ENCODE assay signal across 8 mouse cellular contexts in genomic region chr14:50945081-50945480, GRCm38 (mm10). TPM values are rescaled to one million over a fixed set of nuclear protein-coding genes. Genes with fewer than 3 reads are reported as not detected.
DNase-seq lines count a peak whose midpoint lies in the region; ATAC-seq and TF ChIP-seq lines count a peak whose summit lies in the region.
"Not testable (repeated sequence)": the region's sequence is repeated elsewhere in the genome, so short reads cannot be mapped to it uniquely, and the experiment has no call there.
"Had no signal": no experiment of that assay in that cellular context is flagged by ENCODE, and none has a peak within 500 bp of the region (broad histone marks: within the 10 kb centered on the region; RNA-seq: fewer than 3 reads in every experiment).

No protein-coding gene starts in this region.

- H3K4me1 ChIP-seq in heart, embryonic 11.5 days (ENCODE audit: control insufficient read depth, insufficient read depth, low read length); hindbrain, postnatal 0 days (ENCODE audit: insufficient read depth, low read length); limb, embryonic 12.5 days (replicated peaks); lung, embryonic 15.5 days; neural tube, embryonic 11.5 days (ENCODE audit: control insufficient read depth, insufficient read depth, low read length): not testable (repeated sequence)

- H3K9ac ChIP-seq in heart, embryonic 11.5 days (ENCODE audit: low read depth, low read length), result peak overlapping the region; percentile 71
- H3K9ac ChIP-seq in hindbrain, postnatal 0 days (replicated peaks; ENCODE audit: low read length), result peak overlapping the region; percentile 47; the same call in 1 of the 2 replicates
- peak overlapping the region; percentile 56 for H3K9ac ChIP-seq in limb, embryonic 12.5 days (replicated peaks)
- H3K9ac ChIP-seq in lung, embryonic 15.5 days, result peak overlapping the region; percentile 48
- H3K9ac ChIP-seq in neural tube, embryonic 11.5 days (ENCODE audit: low read length), result peak overlapping the region; percentile 57

- TF ChIP-seq CTCF in hindbrain, postnatal 0 days (IDR thresholded peaks at IDR 0.05; ENCODE audit: low read depth), result not testable (repeated sequence)

- H3K36me3 ChIP-seq in heart, embryonic 11.5 days (ENCODE audit: control insufficient read depth, insufficient read depth, low read length); hindbrain, postnatal 0 days (ENCODE audit: insufficient read depth, low read length); limb, embryonic 12.5 days; lung, embryonic 15.5 days; neural tube, embryonic 11.5 days (ENCODE audit: control insufficient read depth, insufficient read depth, low read length): not testable (repeated sequence)

- DNase-seq in adrenal gland, postnatal 10 days, result peak; percentile 4
- not testable (repeated sequence) for DNase-seq in hindbrain, postnatal 0 days (ENCODE audit: low spot score); neural tube, embryonic 11.5 days (ENCODE audit: low spot score)

- 9% methylated on average over 6 of the region's 6 CpGs for WGBS in heart, embryonic 11.5 days (ENCODE audit: insufficient replicate concordance)
- 5% methylated on average over 6 of the region's 6 CpGs for WGBS in hindbrain, postnatal 0 days
- WGBS in limb, embryonic 12.5 days, result 12% methylated on average over 6 of the region's 6 CpGs
- WGBS in lung, embryonic 15.5 days, result 14% methylated on average over 6 of the region's 6 CpGs
- 8% methylated on average over 6 of the region's 6 CpGs for WGBS in neural tube, embryonic 11.5 days

- H3K4me3 ChIP-seq in heart, embryonic 11.5 days (ENCODE audit: low read depth, low read length), result peak overlapping the region; percentile 52
- H3K4me3 ChIP-seq in hindbrain, postnatal 0 days (ENCODE audit: low read length), result peak overlapping the region; percentile 48
- peak overlapping the region; percentile 49 for H3K4me3 ChIP-seq in limb, embryonic 12.5 days (replicated peaks)
- H3K4me3 ChIP-seq in lung, embryonic 15.5 days, result peak overlapping the region; percentile 57
- H3K4me3 ChIP-seq in neural tube, embryonic 11.5 days (ENCODE audit: low read depth, low read length), result peak overlapping the region; percentile 38

- not testable (repeated sequence) for H3K27me3 ChIP-seq in heart, embryonic 11.5 days (ENCODE audit: control insufficient read depth, insufficient read depth, low read length); hindbrain, postnatal 0 days (ENCODE audit: insufficient read depth, low read length); limb, embryonic 12.5 days; lung, embryonic 15.5 days; neural tube, embryonic 11.5 days (ENCODE audit: control insufficient read depth, insufficient read depth, low read length)

- H3K4me2 ChIP-seq in heart, embryonic 11.5 days, result peak overlapping the region; percentile 66
- H3K4me2 ChIP-seq in hindbrain, postnatal 0 days (ENCODE audit: low read depth, low read length), result peak overlapping the region; percentile 64
- peak overlapping the region; percentile 69 for H3K4me2 ChIP-seq in limb, embryonic 12.5 days
- peak overlapping the region; percentile 63 for H3K4me2 ChIP-seq in lung, embryonic 15.5 days
- H3K4me2 ChIP-seq in neural tube, embryonic 11.5 days (ENCODE audit: low read depth), result peak overlapping the region; percentile 52

- not testable (repeated sequence) for H3K9me3 ChIP-seq in heart, embryonic 11.5 days (replicated peaks; ENCODE audit: control insufficient read depth, low read length); hindbrain, postnatal 0 days (ENCODE audit: low read length); limb, embryonic 12.5 days; lung, embryonic 15.5 days; neural tube, embryonic 11.5 days (ENCODE audit: control insufficient read depth, low read length)

- peak overlapping the region; percentile 85 for H3K27ac ChIP-seq in heart, embryonic 11.5 days (ENCODE audit: low read depth, low read length)
- peak overlapping the region; percentile 86 for H3K27ac ChIP-seq in hindbrain, postnatal 0 days
- peak overlapping the region; percentile 93 for H3K27ac ChIP-seq in limb, embryonic 12.5 days
- H3K27ac ChIP-seq in lung, embryonic 15.5 days, result peak overlapping the region; percentile 97
- peak overlapping the region; percentile 53; the same call in 1 of the 2 replicates for H3K27ac ChIP-seq in neural tube, embryonic 11.5 days (ENCODE audit: low read depth, low read length)

- ATAC-seq in erythroblast, adult 5-6 weeks (replicated peaks; ENCODE audit: low FRiP score, poor library complexity, severe bottlenecking), result 0 out of 2 replicates have a peak, but pooled peaks have one; percentile 11
- not testable (repeated sequence) for ATAC-seq in heart, embryonic 11.5 days (replicated peaks; ENCODE audit: insufficient number of reproducible peaks, low FRiP score, low TSS enrichment); hindbrain, postnatal 0 days; limb, embryonic 12.5 days (ENCODE audit: insufficient number of reproducible peaks, insufficient read depth, low FRiP score, low TSS enrichment, low read depth); lung, embryonic 15.5 days (ENCODE audit: borderline replicate concordance, extremely low read depth, low FRiP score, low TSS enrichment)
- ATAC-seq in neural tube, embryonic 11.5 days (ENCODE audit: insufficient read depth, low FRiP score, low TSS enrichment), result 0 out of 2 replicates have a peak, but pooled peaks have one; percentile 25

RNA-seq across cellular contexts. Expression of gene Gm49342, which starts 0.8 kb away (rescaled TPM):
- 10 to 100 TPM; 37.1 to 48.5 TPM for total RNA-seq in adrenal gland, postnatal 10 days (2021)
- not detected in 2 replicates for total RNA-seq in erythroblast, adult 5-6 weeks (2015; ENCODE audit: low replicate concordance)
- not detected in 2 replicates for total RNA-seq in erythroblast, adult 5-6 weeks (2017; ENCODE audit: low replicate concordance)
- not detected in 2 replicates for polyA plus RNA-seq in heart, embryonic 11.5 days (2014; fragmentation: Nextera tagmentation; extraction: Ambion mirVana)
- total RNA-seq in hindbrain, postnatal 0 days (2014; rRNA removed), result 0.47 and 16.3 TPM in 2 replicates
- polyA plus RNA-seq in hindbrain, postnatal 0 days (2015; fragmentation: Nextera tagmentation; extraction: Ambion mirVana), result not detected in 2 replicates
- polyA plus RNA-seq in limb, embryonic 12.5 days (2016; fragmentation: Nextera tagmentation; extraction: Ambion mirVana), result not detected in 2 replicates
- not detected in 2 replicates for polyA plus RNA-seq in lung, embryonic 15.5 days (2015; fragmentation: Nextera tagmentation; extraction: Ambion mirVana)
- polyA plus RNA-seq in neural tube, embryonic 11.5 days (2014; fragmentation: Nextera tagmentation; extraction: Ambion mirVana), result not detected in 2 replicates
- polyA plus RNA-seq: thymus, postnatal 0 days had no signal

RNA-seq across cellular contexts. Expression of gene Pnp2, which starts 10.7 kb away (rescaled TPM):
- 1 to 10 TPM; 2.1 to 2.7 TPM for total RNA-seq in adrenal gland, postnatal 10 days (2021)
- 161 and 174 TPM in 2 replicates for total RNA-seq in erythroblast, adult 5-6 weeks (2015; ENCODE audit: low replicate concordance)
- 56.1 and 122 TPM in 2 replicates for total RNA-seq in erythroblast, adult 5-6 weeks (2017; ENCODE audit: low replicate concordance)
- polyA plus RNA-seq in heart, embryonic 11.5 days (2014; fragmentation: Nextera tagmentation; extraction: Ambion mirVana), result 0.47 and 0.61 TPM in 2 replicates
- 1.2 TPM in 1 of 2 replicates, not detected in the other for total RNA-seq in hindbrain, postnatal 0 days (2014; rRNA removed)
- 1.2 and 1.3 TPM in 2 replicates for polyA plus RNA-seq in hindbrain, postnatal 0 days (2015; fragmentation: Nextera tagmentation; extraction: Ambion mirVana)
- 0.74 and 0.78 TPM in 2 replicates for polyA plus RNA-seq in limb, embryonic 12.5 days (2016; fragmentation: Nextera tagmentation; extraction: Ambion mirVana)
- polyA plus RNA-seq in lung, embryonic 15.5 days (2015; fragmentation: Nextera tagmentation; extraction: Ambion mirVana), result 0.38 and 0.76 TPM in 2 replicates
- 0.30 and 0.68 TPM in 2 replicates for polyA plus RNA-seq in neural tube, embryonic 11.5 days (2014; fragmentation: Nextera tagmentation; extraction: Ambion mirVana)

RNA-seq across cellular contexts. Expression of gene Pnp, which starts 14.2 kb away (rescaled TPM):
- total RNA-seq in adrenal gland, postnatal 10 days (2021), result 10 to 100 TPM; 36.8 to 53.0 TPM
- 357 and 415 TPM in 2 replicates for total RNA-seq in erythroblast, adult 5-6 weeks (2015; ENCODE audit: low replicate concordance)
- total RNA-seq in erythroblast, adult 5-6 weeks (2017; ENCODE audit: low replicate concordance), result 529 and 542 TPM in 2 replicates
- polyA plus RNA-seq in heart, embryonic 11.5 days (2014; fragmentation: Nextera tagmentation; extraction: Ambion mirVana), result 46.6 and 49.6 TPM in 2 replicates
- total RNA-seq in hindbrain, postnatal 0 days (2014; rRNA removed), result 16.7 and 19.1 TPM in 2 replicates
- 17.5 and 18.2 TPM in 2 replicates for polyA plus RNA-seq in hindbrain, postnatal 0 days (2015; fragmentation: Nextera tagmentation; extraction: Ambion mirVana)
- 61.5 and 67.2 TPM in 2 replicates for polyA plus RNA-seq in limb, embryonic 12.5 days (2016; fragmentation: Nextera tagmentation; extraction: Ambion mirVana)
- 68.1 and 69.5 TPM in 2 replicates for polyA plus RNA-seq in lung, embryonic 15.5 days (2015; fragmentation: Nextera tagmentation; extraction: Ambion mirVana)
- 55.9 and 56.5 TPM in 2 replicates for polyA plus RNA-seq in neural tube, embryonic 11.5 days (2014; fragmentation: Nextera tagmentation; extraction: Ambion mirVana)

RNA-seq across cellular contexts. Expression of gene Pip4p1, which starts 14.4 kb away (rescaled TPM):
- 10 to 100 TPM; 41.0 to 46.3 TPM for total RNA-seq in adrenal gland, postnatal 10 days (2021)
- total RNA-seq in erythroblast, adult 5-6 weeks (2015; ENCODE audit: low replicate concordance), result 19.6 and 22.3 TPM in 2 replicates
- 18.0 and 21.5 TPM in 2 replicates for total RNA-seq in erythroblast, adult 5-6 weeks (2017; ENCODE audit: low replicate concordance)
- polyA plus RNA-seq in heart, embryonic 11.5 days (2014; fragmentation: Nextera tagmentation; extraction: Ambion mirVana), result 30.3 and 33.6 TPM in 2 replicates
- total RNA-seq in hindbrain, postnatal 0 days (2014; rRNA removed), result 53.3 and 69.1 TPM in 2 replicates
- 102 and 103 TPM in 2 replicates for polyA plus RNA-seq in hindbrain, postnatal 0 days (2015; fragmentation: Nextera tagmentation; extraction: Ambion mirVana)
- 58.7 and 59.1 TPM in 2 replicates for polyA plus RNA-seq in limb, embryonic 12.5 days (2016; fragmentation: Nextera tagmentation; extraction: Ambion mirVana)
- polyA plus RNA-seq in lung, embryonic 15.5 days (2015; fragmentation: Nextera tagmentation; extraction: Ambion mirVana), result 46.7 and 53.4 TPM in 2 replicates
- polyA plus RNA-seq in neural tube, embryonic 11.5 days (2014; fragmentation: Nextera tagmentation; extraction: Ambion mirVana), result 59.4 and 68.4 TPM in 2 replicates

RNA-seq across cellular contexts. Expression of gene Apex1, which starts 20.3 kb away (rescaled TPM):
- 10 to 100 TPM; 69.9 to 71.6 TPM for total RNA-seq in adrenal gland, postnatal 10 days (2021)
- total RNA-seq in erythroblast, adult 5-6 weeks (2015; ENCODE audit: low replicate concordance), result 21.9 and 26.3 TPM in 2 replicates
- total RNA-seq in erythroblast, adult 5-6 weeks (2017; ENCODE audit: low replicate concordance), result 12.3 and 13.4 TPM in 2 replicates
- 177 and 188 TPM in 2 replicates for polyA plus RNA-seq in heart, embryonic 11.5 days (2014; fragmentation: Nextera tagmentation; extraction: Ambion mirVana)
- 68.6 and 70.2 TPM in 2 replicates for total RNA-seq in hindbrain, postnatal 0 days (2014; rRNA removed)
- polyA plus RNA-seq in hindbrain, postnatal 0 days (2015; fragmentation: Nextera tagmentation; extraction: Ambion mirVana), result 145 and 156 TPM in 2 replicates
- polyA plus RNA-seq in limb, embryonic 12.5 days (2016; fragmentation: Nextera tagmentation; extraction: Ambion mirVana), result 350 and 374 TPM in 2 replicates
- polyA plus RNA-seq in lung, embryonic 15.5 days (2015; fragmentation: Nextera tagmentation; extraction: Ambion mirVana), result 222 and 228 TPM in 2 replicates
- polyA plus RNA-seq in neural tube, embryonic 11.5 days (2014; fragmentation: Nextera tagmentation; extraction: Ambion mirVana), result 330 and 340 TPM in 2 replicates
